Mouse (Mus musculus): ENCODE measurements around the gene 1700021F07Rik. TPM values are rescaled to one million over a fixed set of nuclear protein-coding genes. Genes with fewer than 3 reads are reported as not detected.

The 1700021F07Rik gene
- not detected for total RNA-seq (2023)

DNA sequence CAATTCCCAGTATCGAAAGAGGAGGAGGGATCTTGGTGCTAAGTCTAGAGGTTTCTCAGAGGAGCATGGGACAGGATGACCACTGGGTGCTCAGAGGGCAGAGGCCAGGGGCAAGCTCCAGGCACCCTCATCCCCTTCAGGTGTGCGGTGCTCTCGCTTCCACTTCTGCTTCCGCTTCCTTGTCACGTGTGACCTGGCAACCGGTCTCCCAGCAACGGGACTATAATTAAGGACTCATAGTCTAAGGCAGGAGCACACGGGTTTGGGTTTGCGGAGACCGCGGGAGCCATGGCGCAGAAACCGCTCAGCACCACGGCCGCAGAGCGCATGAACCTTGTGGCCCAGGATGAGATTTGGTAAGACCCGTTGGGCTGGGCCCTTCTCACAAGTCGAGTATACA lies at the start of gene 1700021F07Rik:
1700021F07Rik (plus strand) TSS at position 211 of the 400 bp plus-strand sequence.

Other genes starting within 250 kb of the 1700021F07Rik start
- under 1 TPM in 1 of 2 experiments, not detected in 1; 0.15 TPM for gene Pmepa1, start 246.1 kb upstream of the 1700021F07Rik start, total RNA-seq (2023)
- not detected for gene Ankrd60, start 55.8 kb downstream of the 1700021F07Rik start, total RNA-seq (2023)
- 10 to 100 TPM; 19.6 to 25.3 TPM for gene Rab22a, start 137.2 kb downstream of the 1700021F07Rik start, total RNA-seq (2023)
- gene 1700010B08Rik, start 196.8 kb downstream of the 1700021F07Rik start, total RNA-seq (2023), result not detected
- gene Vapb, start 214.9 kb downstream of the 1700021F07Rik start, total RNA-seq (2023), result 10 to 100 TPM; 75.5 to 81.2 TPM